Mouse (Mus musculus) thymus, adult 2 months (tissue): ENCODE results near the gene Maml3.

Experiments
- CTCF ChIP-seq: fragments of 200-500 bp; IDR thresholded peaks from 2 replicates; pipeline ENCODE4 v1.5.1; 2012; ENCODE audit warnings: mild to moderate bottlenecking, control low read depth, low read length, moderate library complexity, borderline replicate concordance; ENCODE audit not compliant: control insufficient read depth, poor library complexity, insufficient read depth; ENCODE audit errors: extremely low read depth
- POLR2A ChIP-seq: fragments of 200-500 bp; IDR thresholded peaks from 2 replicates; pipeline ENCODE4 v1.6.1; 2012; ENCODE audit warnings: mild to moderate bottlenecking, low read length, control low read depth, moderate library complexity; ENCODE audit not compliant: control insufficient read depth, poor library complexity, insufficient read depth; ENCODE audit errors: extremely low read depth

DNA sequence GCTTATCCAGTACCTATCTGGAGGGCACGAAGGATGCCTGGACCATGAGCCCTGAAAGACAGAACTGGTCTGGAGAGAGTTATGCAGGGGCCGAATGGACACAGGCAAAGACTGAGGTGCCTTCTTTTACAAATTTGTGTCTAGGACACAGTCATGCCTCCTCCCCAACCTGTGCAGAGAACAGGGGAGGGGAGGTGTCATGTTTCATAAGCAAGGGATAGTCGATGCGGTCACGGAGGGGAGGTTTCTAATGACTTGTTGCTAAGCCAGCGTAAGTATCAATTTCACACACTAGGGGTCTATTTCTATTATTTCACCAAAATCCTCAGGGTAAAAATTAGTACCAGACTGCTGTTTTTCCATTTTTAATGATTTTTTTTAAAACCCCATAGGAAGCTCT is 301.0 kb downstream of the Maml3 start:
- TF ChIP-seq POLR2A, result no peak
- TF ChIP-seq CTCF, result no peak
